Mouse (Mus musculus): ENCODE measurements around the gene Vipas39.

DNA sequence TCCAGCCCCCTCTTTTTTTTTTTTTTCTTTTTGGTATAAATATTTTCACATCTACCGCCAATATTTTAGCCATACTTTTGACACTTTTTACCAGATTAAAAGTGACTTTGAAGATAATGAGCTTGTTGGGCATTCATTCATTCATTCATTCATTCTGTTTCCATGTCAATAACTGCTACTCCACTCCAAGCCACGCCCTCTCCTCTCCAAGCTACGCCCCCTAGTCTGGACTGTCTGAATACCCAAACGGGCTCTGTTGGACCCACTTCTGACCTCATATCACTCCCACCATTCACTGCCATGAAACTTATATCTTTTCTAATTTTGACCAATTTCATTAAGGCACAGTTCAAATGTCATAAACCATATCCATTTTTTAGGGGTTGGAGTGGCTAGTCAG lies 35.1 kb upstream of the Vipas39 start:
- TF ChIP-seq CTCF (IDR thresholded peaks at IDR 0.05; ENCODE audit: extremely low read depth, insufficient read length, insufficient replicate concordance, low read depth, low read length): no peak
- no peak for TF ChIP-seq POLR2A (IDR thresholded peaks at IDR 0.05; ENCODE audit: low read depth, low read length)
